8 mouse cellular contexts compared by ENCODE assay signal in the genomic region with DNA sequence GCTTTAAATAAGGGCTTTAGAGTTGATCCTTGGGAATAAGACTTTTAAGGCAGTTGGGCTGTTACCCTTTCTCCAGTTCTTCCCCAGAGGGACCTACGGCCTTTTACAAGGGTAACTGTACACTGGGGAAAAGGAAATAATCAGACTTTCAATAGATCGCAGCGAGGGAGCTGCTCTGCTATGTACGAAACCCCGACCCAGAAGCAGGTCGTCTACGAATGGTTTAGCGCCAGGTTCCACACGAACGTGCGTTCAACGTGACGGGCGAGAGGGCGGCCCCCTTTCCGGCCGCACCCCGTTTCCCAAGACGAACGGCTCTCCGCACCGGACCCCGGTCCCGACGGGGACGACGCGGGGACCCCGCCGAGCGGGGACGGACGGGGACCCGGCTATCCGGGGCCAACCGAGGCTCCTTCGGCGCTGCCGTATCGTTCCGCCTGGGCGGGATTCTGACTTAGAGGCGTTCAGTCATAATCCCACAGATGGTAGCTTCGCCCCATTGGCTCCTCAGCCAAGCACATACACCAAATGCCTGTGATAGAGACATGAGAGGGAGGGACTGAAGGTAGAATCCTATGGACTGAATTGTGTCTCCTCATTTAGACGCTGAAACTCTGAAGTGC. TPM values are rescaled to one million over a fixed set of nuclear protein-coding genes. Genes with fewer than 3 reads are reported as not detected.
DNase-seq lines count a peak whose midpoint lies in the region; ATAC-seq lines count a peak whose summit lies in the region.
"Not testable (repeated sequence)": the region's sequence is repeated elsewhere in the genome, so short reads cannot be mapped to it uniquely, and the experiment has no call there.

No protein-coding gene starts in this region.

- DNase-seq in adrenal gland, postnatal 10 days = peak; percentile 80
- DNase-seq in heart, adult 9 months (ENCODE audit: low spot score in 2 of 2) = peak; percentile 58 to 82
- DNase-seq in left cerebral cortex, adult 11 months (ENCODE audit: low spot score) = peak; percentile 66
- peak; percentile 51 to 60 for DNase-seq in thymus, adult 18-20 months

- H3K9me3 ChIP-seq in embryonic facial prominence, embryonic 15.5 days (replicated peaks); intestine, embryonic 16.5 days (ENCODE audit: control insufficient read depth, low read length); lung, embryonic 15.5 days; neural tube, embryonic 15.5 days (replicated peaks): not testable (repeated sequence)

- not testable (repeated sequence) for H3K36me3 ChIP-seq in embryonic facial prominence, embryonic 15.5 days; intestine, embryonic 16.5 days (ENCODE audit: control insufficient read depth, insufficient read depth, low read length); neural tube, embryonic 15.5 days
- peaks cover 24% of the 10 kb centered on the region for H3K36me3 ChIP-seq in lung, embryonic 15.5 days

- peak overlapping the region; percentile 13 for H3K4me3 ChIP-seq in embryonic facial prominence, embryonic 15.5 days (replicated peaks)
- not testable (repeated sequence) for H3K4me3 ChIP-seq in intestine, embryonic 16.5 days (ENCODE audit: low read length); lung, embryonic 15.5 days
- peak overlapping the region; percentile 17; the same call in 1 of the 2 replicates for H3K4me3 ChIP-seq in neural tube, embryonic 15.5 days (replicated peaks)

- H3K9ac ChIP-seq in embryonic facial prominence, embryonic 15.5 days; intestine, embryonic 16.5 days (ENCODE audit: low read depth, low read length); lung, embryonic 15.5 days; neural tube, embryonic 15.5 days (replicated peaks): not testable (repeated sequence)

- not testable (repeated sequence) for H3K4me1 ChIP-seq in embryonic facial prominence, embryonic 15.5 days; intestine, embryonic 16.5 days (ENCODE audit: control insufficient read depth, insufficient read depth, low read length); lung, embryonic 15.5 days; neural tube, embryonic 15.5 days

- H3K27me3 ChIP-seq in embryonic facial prominence, embryonic 15.5 days; intestine, embryonic 16.5 days (replicated peaks; ENCODE audit: control insufficient read depth, insufficient read depth, low read length); lung, embryonic 15.5 days; neural tube, embryonic 15.5 days (replicated peaks): not testable (repeated sequence)

- not testable (repeated sequence) for H3K27ac ChIP-seq in embryonic facial prominence, embryonic 15.5 days (replicated peaks); intestine, embryonic 16.5 days (ENCODE audit: low read length); lung, embryonic 15.5 days; neural tube, embryonic 15.5 days (replicated peaks)

- H3K4me2 ChIP-seq in embryonic facial prominence, embryonic 15.5 days (replicated peaks) = peak overlapping the region; percentile 31
- not testable (repeated sequence) for H3K4me2 ChIP-seq in intestine, embryonic 16.5 days (ENCODE audit: low read depth, low read length); lung, embryonic 15.5 days
- peak overlapping the region; percentile 43 for H3K4me2 ChIP-seq in neural tube, embryonic 15.5 days

- WGBS in embryonic facial prominence, embryonic 15.5 days = 21% methylated on average over 44 of the region's 45 CpGs
- 29% methylated on average over 30 of the region's 45 CpGs for WGBS in intestine, embryonic 16.5 days
- WGBS in lung, embryonic 15.5 days = 28% methylated on average over 45 of the region's 45 CpGs
- 28% methylated on average over 45 of the region's 45 CpGs for WGBS in neural tube, embryonic 15.5 days

- peak; percentile 100 for ATAC-seq in embryonic facial prominence, embryonic 15.5 days (ENCODE audit: insufficient number of reproducible peaks, low FRiP score, low TSS enrichment, low read depth)
- ATAC-seq in intestine, embryonic 16.5 days = peak; percentile 100
- ATAC-seq in lung, embryonic 15.5 days (ENCODE audit: borderline replicate concordance, extremely low read depth, low FRiP score, low TSS enrichment) = peak; percentile 100
- ATAC-seq in neural tube, embryonic 15.5 days (ENCODE audit: low FRiP score) = peak; percentile 99

RNA-seq across cellular contexts. Expression of gene Tspan3, which starts 58.3 kb away (rescaled TPM):
- total RNA-seq in adrenal gland, postnatal 10 days (2021) = 100 to 1,000 TPM; 126 to 152 TPM
- polyA plus RNA-seq in embryonic facial prominence, embryonic 15.5 days (2015; fragmentation: Nextera tagmentation; extraction: Ambion mirVana) = 495 and 497 TPM in 2 replicates
- polyA plus RNA-seq in intestine, embryonic 16.5 days (2015; fragmentation: Nextera tagmentation; extraction: Ambion mirVana) = 389 and 416 TPM in 2 replicates
- 468 TPM in 2 replicates for polyA plus RNA-seq in lung, embryonic 15.5 days (2015; fragmentation: Nextera tagmentation; extraction: Ambion mirVana)
- polyA plus RNA-seq in neural tube, embryonic 15.5 days (2015; fragmentation: Nextera tagmentation; extraction: Ambion mirVana) = 578 and 595 TPM in 2 replicates
